Mouse (Mus musculus) induced T-regulatory cell, adult 2 months (primary cell): ENCODE results near the gene Alkbh2.

Experiments used
- DNase-seq: peaks from one replicate; pipeline ENCODE4 v3.0.0-alpha.2; 2012; ENCODE audit warnings: low read depth

Gene Alkbh2

GRCm38 (mm10) chr5:114127374-114128349 is at the start of gene Alkbh2:
Gene Alkbh2, minus strand, starts transcription at chr5:114128218.
- DNase-seq, result peak; percentile 92

- DNase-seq, result peak; percentile 34
These were observed 48.8 kb upstream of the Alkbh2 start for GRCm38 (mm10) chr5:114176548-114177400.

GRCm38 (mm10) chr5:114175596-114176171 is 47.7 kb upstream of the Alkbh2 start:
- DNase-seq, result peak; percentile 88

GRCm38 (mm10) chr5:114174639-114175038 is 46.6 kb upstream of the Alkbh2 start:
- DNase-seq, result peak; percentile 58

- no peak for DNase-seq
These were observed 46.0 kb upstream of the Alkbh2 start for GRCm38 (mm10) chr5:114173877-114174581.

GRCm38 (mm10) chr5:114173458-114173857 is 45.4 kb upstream of the Alkbh2 start:
- peak; percentile 43 for DNase-seq

GRCm38 (mm10) chr5:114172936-114173335 is 44.9 kb upstream of the Alkbh2 start:
- no peak for DNase-seq

- DNase-seq, result no peak
These were observed 42.3 kb upstream of the Alkbh2 start for GRCm38 (mm10) chr5:114170345-114170744.

GRCm38 (mm10) chr5:114163117-114163696 is 35.2 kb upstream of the Alkbh2 start:
- no peak for DNase-seq

- DNase-seq, result peak; percentile 34
These were observed 34.2 kb upstream of the Alkbh2 start for GRCm38 (mm10) chr5:114162106-114162815.

- no peak for DNase-seq
These were observed 33.4 kb upstream of the Alkbh2 start for GRCm38 (mm10) chr5:114161424-114161823.

GRCm38 (mm10) chr5:114157236-114157635 is 29.2 kb upstream of the Alkbh2 start:
- no peak for DNase-seq

GRCm38 (mm10) chr5:114155168-114155933 is 27.3 kb upstream of the Alkbh2 start:
- DNase-seq, result no peak

- no peak for DNase-seq
These were observed 26.7 kb upstream of the Alkbh2 start for GRCm38 (mm10) chr5:114154765-114155164.

GRCm38 (mm10) chr5:114153490-114153889 is 25.5 kb upstream of the Alkbh2 start:
- peak; percentile 31 for DNase-seq

GRCm38 (mm10) chr5:114152359-114153092 is 24.5 kb upstream of the Alkbh2 start:
- no peak for DNase-seq

GRCm38 (mm10) chr5:114147043-114147972 is 19.3 kb upstream of the Alkbh2 start:
- no peak for DNase-seq
